Mouse (Mus musculus) central nervous system, embryonic 11.5 days (tissue): Measurements from ENCODE around the gene Dmrtc1c1. TPM values are rescaled to one million over a fixed set of nuclear protein-coding genes. Genes with fewer than 3 reads are reported as not detected.

ENCODE experiments used
- polyA plus RNA-seq: library from polyadenylated mRNA; depleted of rRNA; stranded (reverse); fragments of >200 nt; gene quantifications from 2 replicates; pipeline ENCODE4 v1.2.3, GENCODE M21; 2012; rRNA removed

The Dmrtc1c1 gene
- not detected in 2 replicates for polyA plus RNA-seq

GRCm38 (mm10) chrX:102802663-102803062, at the start of gene Dmrtc1c1:
Gene Dmrtc1c1 (plus strand): TSS chrX:102802963.

GRCm38 (mm10) chrX:102854516-102854915, 51.8 kb downstream of the Dmrtc1c1 start, which contains the start of gene Dmrtc1c2:
Gene Dmrtc1c2 (minus strand): TSS chrX:102854616.

Other genes with a start within 250 kb of the Dmrtc1c1 start
- gene Phka1, start 158.7 kb upstream of the Dmrtc1c1 start, polyA plus RNA-seq: 5.1 and 8.4 TPM in 2 replicates
- not detected in 2 replicates for gene Gm3880, start 116.0 kb upstream of the Dmrtc1c1 start, polyA plus RNA-seq
- gene Gm9112, start 95.3 kb upstream of the Dmrtc1c1 start, polyA plus RNA-seq: 0.21 TPM in 1 of 2 replicates, not detected in the other
- not detected in 2 replicates for gene Dmrtc1b, start 95.1 kb upstream of the Dmrtc1c1 start, polyA plus RNA-seq
- 0.06 TPM in 1 of 2 replicates, not detected in the other for gene Dmrtc1c2, start 51.7 kb downstream of the Dmrtc1c1 start, polyA plus RNA-seq
- 0.04 TPM in 1 of 2 replicates, not detected in the other for gene 1700031F05Rik, start 65.0 kb downstream of the Dmrtc1c1 start, polyA plus RNA-seq
- gene Dmrtc1a, start 105.7 kb downstream of the Dmrtc1c1 start, polyA plus RNA-seq: 0.19 and 0.36 TPM in 2 replicates
- gene 1700011M02Rik, start 105.9 kb downstream of the Dmrtc1c1 start, polyA plus RNA-seq: not detected in 2 replicates
- not detected in 2 replicates for gene 1700018G05Rik, start 125.4 kb downstream of the Dmrtc1c1 start, polyA plus RNA-seq